Mouse (Mus musculus): ENCODE measurements around the gene Lrmda.

DNA sequence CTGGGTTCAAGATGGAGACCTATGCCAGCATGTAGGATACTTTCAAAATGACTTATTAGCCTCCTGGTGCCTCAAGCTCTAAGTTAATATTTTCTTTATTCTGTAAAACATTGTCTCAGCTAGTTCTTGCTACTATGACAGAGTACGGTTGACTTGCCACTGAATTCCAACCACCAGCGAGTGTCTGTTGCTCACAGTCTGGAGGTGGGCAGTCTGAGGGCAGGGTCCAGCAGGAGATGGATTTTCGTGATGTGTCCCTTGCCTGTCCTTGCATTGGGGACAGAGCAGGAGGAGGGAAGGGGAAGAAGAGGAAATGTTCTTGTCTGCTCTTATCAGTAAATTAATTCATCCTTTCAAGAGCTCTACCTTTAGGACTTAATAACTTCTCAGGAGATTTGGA lies 559.5 kb downstream of the Lrmda start:
- TF ChIP-seq CTCF (IDR thresholded peaks at IDR 0.05; ENCODE audit: low read depth) (no peak), EP300 (IDR thresholded peaks at IDR 0.05; ENCODE audit: low read depth) (no peak)

Data from heart, postnatal 0 days (tissue).